Mouse (Mus musculus) thymus, adult 2 months (tissue): ENCODE data around the gene Rrbp1. TPM values are rescaled to one million over a fixed set of nuclear protein-coding genes. Genes with fewer than 3 reads are reported as not detected.

ENCODE experiments used
- DNase-seq: peaks from one replicate; pipeline ENCODE4 v3.0.0; 2021
- H3K27ac ChIP-seq: fragments of 200-500 bp; 2 replicates; pipeline ENCODE4 v1.5.1; 2012; ENCODE audit warnings: low read length, control low read depth; ENCODE audit not compliant: control insufficient read depth, insufficient read depth
- H3K27me3 ChIP-seq: fragments of 200-500 bp; 2 replicates; pipeline ENCODE4 v1.6.1; 2012; ENCODE audit warnings: mild to moderate bottlenecking, low read length, moderate library complexity, mixed read lengths; ENCODE audit not compliant: control insufficient read depth, insufficient read depth
- H3K36me3 ChIP-seq: fragments of 200-500 bp; 2 replicates; pipeline ENCODE4 v1.6.1; 2012; ENCODE audit warnings: mild to moderate bottlenecking, low read length, moderate library complexity; ENCODE audit not compliant: control insufficient read depth, insufficient read depth
- H3K4me1 ChIP-seq: fragments of 200-500 bp; replicated peaks from 2 replicates; pipeline ENCODE4 v1.6.1; 2012; ENCODE audit warnings: low read length; ENCODE audit not compliant: control insufficient read depth, insufficient read depth
- H3K4me3 ChIP-seq: fragments of 200-500 bp; 2 replicates; pipeline ENCODE4 v1.5.1; 2012; ENCODE audit warnings: mild to moderate bottlenecking, low read length, control low read depth, moderate library complexity; ENCODE audit not compliant: control insufficient read depth, insufficient read depth
- CTCF ChIP-seq: fragments of 200-500 bp; IDR thresholded peaks from 2 replicates; pipeline ENCODE4 v1.5.1; 2012; ENCODE audit warnings: mild to moderate bottlenecking, control low read depth, low read length, moderate library complexity, borderline replicate concordance; ENCODE audit not compliant: control insufficient read depth, poor library complexity, insufficient read depth; ENCODE audit errors: extremely low read depth
- POLR2A ChIP-seq: fragments of 200-500 bp; IDR thresholded peaks from 2 replicates; pipeline ENCODE4 v1.6.1; 2012; ENCODE audit warnings: mild to moderate bottlenecking, low read length, control low read depth, moderate library complexity; ENCODE audit not compliant: control insufficient read depth, poor library complexity, insufficient read depth; ENCODE audit errors: extremely low read depth
- WGBS: fragments of 180-500 bp; shearing (Covaris S2); methylation state at CpG from one replicate; pipeline ENCODE4 v1.1.7; 2018; 5-methylcytosine and 5-hydroxymethylcytosine counted together
- polyA plus RNA-seq: library from polyadenylated mRNA; depleted of rRNA; stranded (reverse); fragments of >200 nt; gene quantifications from 2 replicates; pipeline ENCODE4 v1.2.3, GENCODE M21; 2012

Rrbp1 gene
- polyA plus RNA-seq, 1 experiment = 33.8 TPM

- Histone ChIP-seq H3K36me3 (no peaks in the 10 kb centered on the region), H3K4me3 (no peak overlapping the region), H3K27me3 (no peaks in the 10 kb centered on the region), H3K4me1 (no peaks in the 10 kb centered on the region), H3K27ac (no peak overlapping the region)
- no peak for DNase-seq
- TF ChIP-seq CTCF (no peak), POLR2A (no peak)
- WGBS = 94% methylated on average over 5 of the region's 5 CpGs
Measured at GRCm38 (mm10) chr2:144002229-144002984, 8.7 kb downstream of the Rrbp1 start.

GRCm38 (mm10) chr2:143992977-143993376 is 18.1 kb downstream of the Rrbp1 start:
- no peak overlapping the region for H3K27ac ChIP-seq
- no peak overlapping the region for H3K4me3 ChIP-seq
- H3K4me1 ChIP-seq = peaks cover 2% of the 10 kb centered on the region
- H3K36me3 ChIP-seq = no peaks in the 10 kb centered on the region
- TF ChIP-seq POLR2A = no peak
- TF ChIP-seq CTCF = no peak
- 97% methylated on average over 1 of the region's 1 CpGs for WGBS
- H3K27me3 ChIP-seq = no peaks in the 10 kb centered on the region
- DNase-seq = no peak

GRCm38 (mm10) chr2:143991964-143992672 is 18.9 kb downstream of the Rrbp1 start:
- Histone ChIP-seq H3K27me3 (no peaks in the 10 kb centered on the region), H3K36me3 (no peaks in the 10 kb centered on the region), H3K4me3 (no peak overlapping the region), H3K27ac (no peak overlapping the region), H3K4me1 (peaks cover 2% of the 10 kb centered on the region)
- 95% methylated on average over 7 of the region's 7 CpGs for WGBS
- no peak for DNase-seq
- TF ChIP-seq POLR2A (no peak), CTCF (no peak)

- no peak for DNase-seq
- Histone ChIP-seq H3K4me3 (no peak overlapping the region), H3K27ac (no peak overlapping the region), H3K27me3 (no peaks in the 10 kb centered on the region), H3K36me3 (no peaks in the 10 kb centered on the region), H3K4me1 (peaks cover 2% of the 10 kb centered on the region)
- TF ChIP-seq POLR2A (no peak), CTCF (no peak)
- WGBS = 81% methylated on average over 1 of the region's 1 CpGs
Measured at GRCm38 (mm10) chr2:143990997-143991396, 20.1 kb downstream of the Rrbp1 start.

GRCm38 (mm10) chr2:143988016-143988415 is 23.0 kb downstream of the Rrbp1 start:
- Histone ChIP-seq H3K4me3 (no peak overlapping the region), H3K36me3 (no peaks in the 10 kb centered on the region), H3K27me3 (no peaks in the 10 kb centered on the region), H3K27ac (no peak overlapping the region), H3K4me1 (peaks cover 4% of the 10 kb centered on the region)
- 91% methylated on average over 3 of the region's 3 CpGs for WGBS
- TF ChIP-seq POLR2A = no peak
- TF ChIP-seq CTCF = no peak
- no peak for DNase-seq

GRCm38 (mm10) chr2:143987485-143987884 is 23.6 kb downstream of the Rrbp1 start:
- H3K27ac ChIP-seq = no peak overlapping the region

More at GRCm38 (mm10) chr2:143987485-143987884, 23.6 kb downstream of the Rrbp1 start:
- no peaks in the 10 kb centered on the region for H3K27me3 ChIP-seq
- no peaks in the 10 kb centered on the region for H3K36me3 ChIP-seq
- TF ChIP-seq CTCF (no peak), POLR2A (no peak)
- peaks cover 4% of the 10 kb centered on the region for H3K4me1 ChIP-seq
- H3K4me3 ChIP-seq = no peak overlapping the region
- 75% methylated on average over 2 of the region's 2 CpGs for WGBS
- no peak for DNase-seq
